Mouse (Mus musculus) spleen, postnatal 14 days (tissue): Measurements from ENCODE around the gene Ctdspl.

Experiments used
- DNase-seq, 2 experiments: peaks; one replicate each; pipeline ENCODE4 v3.0.0; 2021 to 2022; ENCODE audit warnings: low spot score in 2 of 2

Gene Ctdspl

GRCm38 (mm10) chr9:119058245-119058644, 132.0 kb downstream of the Ctdspl start:
- no peak for DNase-seq

GRCm38 (mm10) chr9:119060701-119061100, 134.4 kb downstream of the Ctdspl start:
- DNase-seq = no peak

GRCm38 (mm10) chr9:119063036-119063644, 136.9 kb downstream of the Ctdspl start:
- no peak for DNase-seq

GRCm38 (mm10) chr9:119064296-119064695, 138.0 kb downstream of the Ctdspl start:
- DNase-seq = no peak

GRCm38 (mm10) chr9:119067601-119068000, 141.3 kb downstream of the Ctdspl start:
- peak in 1 of 2 experiments; percentile 52 for DNase-seq

- no peak for DNase-seq
Observed at GRCm38 (mm10) chr9:119068266-119068665, 142.0 kb downstream of the Ctdspl start.

GRCm38 (mm10) chr9:119070173-119070825, 144.0 kb downstream of the Ctdspl start:
- no peak for DNase-seq

GRCm38 (mm10) chr9:119071786-119072185, 145.5 kb downstream of the Ctdspl start:
- DNase-seq = no peak

- no peak for DNase-seq
Observed at GRCm38 (mm10) chr9:119073184-119073895, 147.1 kb downstream of the Ctdspl start.

GRCm38 (mm10) chr9:119075685-119076084, 149.4 kb downstream of the Ctdspl start:
- DNase-seq = no peak

- DNase-seq = no peak
Observed at GRCm38 (mm10) chr9:119080040-119080675, 153.9 kb downstream of the Ctdspl start.

- no peak for DNase-seq
Observed at GRCm38 (mm10) chr9:119082039-119082438, 155.8 kb downstream of the Ctdspl start.

GRCm38 (mm10) chr9:119082656-119083430, 156.6 kb downstream of the Ctdspl start:
- no peak for DNase-seq

GRCm38 (mm10) chr9:119083966-119084365, 157.7 kb downstream of the Ctdspl start:
- DNase-seq = no peak

GRCm38 (mm10) chr9:119086451-119086850, 160.2 kb downstream of the Ctdspl start:
- no peak for DNase-seq

GRCm38 (mm10) chr9:119087309-119087708, 161.1 kb downstream of the Ctdspl start:
- DNase-seq = no peak

GRCm38 (mm10) chr9:119088148-119088801, 162.0 kb downstream of the Ctdspl start:
- peak; percentile 58 to 66 for DNase-seq

GRCm38 (mm10) chr9:119089437-119089836, 163.2 kb downstream of the Ctdspl start:
- no peak for DNase-seq

GRCm38 (mm10) chr9:119090462-119090861, 164.2 kb downstream of the Ctdspl start:
- DNase-seq = no peak

- DNase-seq = no peak
Observed at GRCm38 (mm10) chr9:119091581-119092310, 165.5 kb downstream of the Ctdspl start.
